Mouse (Mus musculus): ENCODE data around the gene Trex1. TPM values are rescaled to one million over a fixed set of nuclear protein-coding genes. Genes with fewer than 3 reads are reported as not detected.

The Trex1 gene
- 5.0 and 6.3 TPM in 2 replicates for polyA plus RNA-seq (2012; rRNA removed)

GRCm38 (mm10) chr9:109059136-109059903 lies at the start of gene Trex1:
Gene Trex1, minus strand, starts transcription at chr9:109059734.
- no peaks in the 10 kb centered on the region for H3K27me3 ChIP-seq (ENCODE audit: control insufficient read depth, insufficient read depth, low read length)
- no peaks in the 10 kb centered on the region for H3K36me3 ChIP-seq (ENCODE audit: control insufficient read depth, insufficient read depth, low read length)

DNA sequence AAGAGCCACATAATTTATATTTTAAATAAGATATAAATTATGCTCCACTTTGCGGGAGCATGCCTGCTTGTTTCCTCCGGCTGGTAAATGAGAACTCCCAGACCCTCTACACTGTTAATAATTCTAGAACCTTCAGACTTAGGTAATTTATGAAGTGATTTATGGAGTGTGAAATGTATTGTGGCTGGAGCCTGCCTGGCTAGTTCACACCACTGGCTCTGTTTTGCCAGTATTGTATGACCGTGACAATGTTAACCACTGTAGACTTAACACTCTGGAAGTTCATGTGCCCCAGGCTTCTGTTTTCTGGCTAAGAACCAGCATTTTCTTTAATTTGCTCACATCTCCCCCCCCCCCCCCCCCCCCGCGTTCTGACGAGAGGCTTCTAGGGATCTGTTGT lies 47.8 kb upstream of the Trex1 start:
- no peak overlapping the region for H3K27ac ChIP-seq (ENCODE audit: control insufficient read depth, insufficient read depth, low read depth, low read length)
- H3K36me3 ChIP-seq (ENCODE audit: control insufficient read depth, insufficient read depth, low read length) = no peaks in the 10 kb centered on the region
- H3K4me3 ChIP-seq (ENCODE audit: control insufficient read depth, low read depth, low read length) = no peak overlapping the region
- H3K4me1 ChIP-seq (ENCODE audit: control insufficient read depth, insufficient read depth, low read length) = no peaks in the 10 kb centered on the region
- TF ChIP-seq CTCF (IDR thresholded peaks at IDR 0.05; ENCODE audit: control insufficient read depth, insufficient read depth, insufficient replicate concordance, low read depth, low read length) (no peak), POLR2A (IDR thresholded peaks at IDR 0.05; ENCODE audit: control insufficient read depth, low read depth, low read length) (no peak)
- H3K27me3 ChIP-seq (ENCODE audit: control insufficient read depth, insufficient read depth, low read length) = no peaks in the 10 kb centered on the region

More at GRCm38 (mm10) chr9:109059136-109059903, at the start of gene Trex1:
- Histone ChIP-seq H3K4me3 (ENCODE audit: control insufficient read depth, low read depth, low read length) (peak within 1 kb of the TSS; percentile 25), H3K4me1 (ENCODE audit: control insufficient read depth, insufficient read depth, low read length) (no peaks in the 10 kb centered on the region), H3K27ac (ENCODE audit: control insufficient read depth, insufficient read depth, low read depth, low read length) (peak within 1 kb of the TSS; percentile 16; the same call in 1 of the 2 replicates)
- peak; percentile 82 for TF ChIP-seq CTCF (IDR thresholded peaks at IDR 0.05; ENCODE audit: control insufficient read depth, insufficient read depth, insufficient replicate concordance, low read depth, low read length)
- peak; percentile 70 for TF ChIP-seq POLR2A (IDR thresholded peaks at IDR 0.05; ENCODE audit: control insufficient read depth, low read depth, low read length)

DNA sequence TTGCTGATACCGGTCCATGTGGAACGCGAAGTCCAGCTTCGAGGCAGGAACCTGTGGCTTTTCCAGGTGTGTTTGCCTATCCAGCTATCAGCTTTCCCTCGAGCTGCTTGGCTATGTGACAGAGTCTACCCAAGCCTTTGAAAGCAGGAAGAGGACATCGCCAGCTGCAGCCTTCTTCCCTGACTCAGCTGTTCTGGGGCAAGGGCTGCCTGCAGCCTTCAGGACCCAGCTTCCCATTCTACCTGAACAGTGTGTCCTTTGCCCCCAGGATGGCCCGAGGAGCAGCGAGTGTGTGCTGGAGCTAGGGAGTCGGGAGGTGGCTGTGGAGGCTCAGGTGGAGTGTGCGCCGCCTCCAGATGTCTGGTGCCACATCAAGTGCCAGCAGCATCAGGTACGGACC lies 46.1 kb upstream of the Trex1 start:
- no peak for TF ChIP-seq CTCF (IDR thresholded peaks at IDR 0.05; ENCODE audit: control insufficient read depth, insufficient read depth, insufficient replicate concordance, low read depth, low read length)
- no peak for TF ChIP-seq POLR2A (IDR thresholded peaks at IDR 0.05; ENCODE audit: control insufficient read depth, low read depth, low read length)
- Histone ChIP-seq H3K4me1 (ENCODE audit: control insufficient read depth, insufficient read depth, low read length) (no peaks in the 10 kb centered on the region), H3K27ac (ENCODE audit: control insufficient read depth, insufficient read depth, low read depth, low read length) (no peak overlapping the region), H3K36me3 (ENCODE audit: control insufficient read depth, insufficient read depth, low read length) (no peaks in the 10 kb centered on the region), H3K4me3 (ENCODE audit: control insufficient read depth, low read depth, low read length) (no peak overlapping the region), H3K27me3 (ENCODE audit: control insufficient read depth, insufficient read depth, low read length) (no peaks in the 10 kb centered on the region)

DNA sequence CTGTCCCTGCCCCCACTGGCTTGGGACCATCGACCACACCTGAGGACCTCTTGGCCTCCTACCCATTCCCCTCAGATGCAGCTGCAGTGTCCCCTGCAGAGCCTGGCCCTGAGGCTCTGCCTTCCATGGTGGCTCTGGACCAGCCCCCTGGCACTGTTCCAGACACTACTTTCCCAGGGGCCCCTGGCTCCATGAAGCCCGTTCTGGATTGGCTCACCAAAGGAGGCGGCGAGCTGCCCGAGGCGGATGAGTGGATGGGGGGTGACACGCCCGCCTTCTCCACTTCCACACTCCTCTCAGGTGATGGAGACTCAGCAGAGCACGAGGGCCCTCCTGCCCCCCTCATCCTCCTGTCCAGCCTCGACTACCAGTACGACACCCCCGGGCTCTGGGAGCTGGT lies 45.5 kb upstream of the Trex1 start:
- Histone ChIP-seq H3K4me1 (ENCODE audit: control insufficient read depth, insufficient read depth, low read length) (no peaks in the 10 kb centered on the region), H3K27me3 (ENCODE audit: control insufficient read depth, insufficient read depth, low read length) (no peaks in the 10 kb centered on the region), H3K36me3 (ENCODE audit: control insufficient read depth, insufficient read depth, low read length) (no peaks in the 10 kb centered on the region), H3K27ac (ENCODE audit: control insufficient read depth, insufficient read depth, low read depth, low read length) (no peak overlapping the region), H3K4me3 (ENCODE audit: control insufficient read depth, low read depth, low read length) (no peak overlapping the region)
- TF ChIP-seq CTCF (IDR thresholded peaks at IDR 0.05; ENCODE audit: control insufficient read depth, insufficient read depth, insufficient replicate concordance, low read depth, low read length) (no peak), POLR2A (IDR thresholded peaks at IDR 0.05; ENCODE audit: control insufficient read depth, low read depth, low read length) (no peak)

GRCm38 (mm10) chr9:109104083-109104482 lies 44.5 kb upstream of the Trex1 start:
- no peak overlapping the region for H3K4me3 ChIP-seq (ENCODE audit: control insufficient read depth, low read depth, low read length)
- H3K36me3 ChIP-seq (ENCODE audit: control insufficient read depth, insufficient read depth, low read length) = no peaks in the 10 kb centered on the region

GRCm38 (mm10) chr9:109103250-109103649 lies 43.7 kb upstream of the Trex1 start:
- Histone ChIP-seq H3K36me3 (ENCODE audit: control insufficient read depth, insufficient read depth, low read length) (no peaks in the 10 kb centered on the region), H3K4me1 (ENCODE audit: control insufficient read depth, insufficient read depth, low read length) (no peaks in the 10 kb centered on the region), H3K27ac (ENCODE audit: control insufficient read depth, insufficient read depth, low read depth, low read length) (no peak overlapping the region), H3K4me3 (ENCODE audit: control insufficient read depth, low read depth, low read length) (no peak overlapping the region), H3K27me3 (ENCODE audit: control insufficient read depth, insufficient read depth, low read length) (no peaks in the 10 kb centered on the region)
- TF ChIP-seq POLR2A (IDR thresholded peaks at IDR 0.05; ENCODE audit: control insufficient read depth, low read depth, low read length) = no peak
- TF ChIP-seq CTCF (IDR thresholded peaks at IDR 0.05; ENCODE audit: control insufficient read depth, insufficient read depth, insufficient replicate concordance, low read depth, low read length) = no peak

More at GRCm38 (mm10) chr9:109104083-109104482, 44.5 kb upstream of the Trex1 start:
- TF ChIP-seq POLR2A (IDR thresholded peaks at IDR 0.05; ENCODE audit: control insufficient read depth, low read depth, low read length) = no peak
- no peak for TF ChIP-seq CTCF (IDR thresholded peaks at IDR 0.05; ENCODE audit: control insufficient read depth, insufficient read depth, insufficient replicate concordance, low read depth, low read length)
- no peaks in the 10 kb centered on the region for H3K4me1 ChIP-seq (ENCODE audit: control insufficient read depth, insufficient read depth, low read length)
- no peak overlapping the region for H3K27ac ChIP-seq (ENCODE audit: control insufficient read depth, insufficient read depth, low read depth, low read length)
- no peaks in the 10 kb centered on the region for H3K27me3 ChIP-seq (ENCODE audit: control insufficient read depth, insufficient read depth, low read length)

DNA sequence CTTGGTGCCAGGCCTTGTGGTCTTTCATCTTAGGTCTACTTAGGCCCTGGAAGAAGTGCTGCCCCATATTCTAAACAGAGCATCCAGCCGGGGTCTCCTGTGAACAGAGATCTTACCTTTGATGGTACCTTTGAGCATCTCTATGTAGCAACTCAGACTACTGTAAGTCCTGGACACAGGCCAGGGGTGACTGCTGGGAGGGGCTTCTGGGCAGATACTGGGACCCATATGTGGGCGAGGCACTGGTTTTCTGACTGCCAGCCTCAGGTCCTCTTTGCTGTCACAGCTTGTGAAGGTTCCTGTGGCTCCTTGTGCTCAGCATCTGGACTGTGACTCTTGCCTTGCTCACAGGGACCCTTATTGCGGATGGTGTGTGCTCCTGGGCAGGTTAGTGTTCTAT lies 43.0 kb upstream of the Trex1 start:
- TF ChIP-seq CTCF (IDR thresholded peaks at IDR 0.05; ENCODE audit: control insufficient read depth, insufficient read depth, insufficient replicate concordance, low read depth, low read length) (no peak), POLR2A (IDR thresholded peaks at IDR 0.05; ENCODE audit: control insufficient read depth, low read depth, low read length) (no peak)
- no peak overlapping the region for H3K27ac ChIP-seq (ENCODE audit: control insufficient read depth, insufficient read depth, low read depth, low read length)
- H3K27me3 ChIP-seq (ENCODE audit: control insufficient read depth, insufficient read depth, low read length) = no peaks in the 10 kb centered on the region
- H3K4me3 ChIP-seq (ENCODE audit: control insufficient read depth, low read depth, low read length) = no peak overlapping the region
- H3K36me3 ChIP-seq (ENCODE audit: control insufficient read depth, insufficient read depth, low read length) = no peaks in the 10 kb centered on the region
- H3K4me1 ChIP-seq (ENCODE audit: control insufficient read depth, insufficient read depth, low read length) = no peaks in the 10 kb centered on the region; the same call in 1 of the 2 replicates
